Mouse (Mus musculus) heart, adult 18-20 months (tissue): ENCODE data around the gene Stac3. TPM values are rescaled to one million over a fixed set of nuclear protein-coding genes. Genes with fewer than 3 reads are reported as not detected.
A peak's percentile ranks its signal among the peaks of the same experiment; 100 is the strongest.

Experiments used
- DNase-seq, 2 experiments: peaks; one replicate each; pipeline ENCODE4 v3.0.0; 2021 to 2022; ENCODE audit warnings: mixed read lengths in 1 of 2
- long read RNA-seq, 2 experiments: library from polyadenylated mRNA; stranded (forward); transcript quantifications; one replicate each; pipeline ENCODE4 v2.0.0; 2021
- total RNA-seq, 2 experiments: library from RNA; stranded (reverse); gene quantifications; 2 replicates each; pipeline ENCODE4 v1.2.3; 2021

Stac3 gene
- total RNA-seq = under 1 TPM; 0.37 to 0.54 TPM
- long read RNA-seq, experiment 1 = 0 reads
- long read RNA-seq, experiment 2 = 0 reads

- no peak for DNase-seq
Observed at GRCm38 (mm10) chr10:127500894-127501893, at the start of gene Stac3. Gene Stac3 (plus strand): TSS chr10:127501686.

GRCm38 (mm10) chr10:127453701-127454100 lies 47.8 kb upstream of the Stac3 start:
- DNase-seq = no peak

- no peak for DNase-seq
Observed at GRCm38 (mm10) chr10:127462411-127463096, 38.9 kb upstream of the Stac3 start.

GRCm38 (mm10) chr10:127471281-127471988 lies 30.1 kb upstream of the Stac3 start:
- DNase-seq = no peak

- no peak for DNase-seq
Observed at GRCm38 (mm10) chr10:127472722-127473121, 28.8 kb upstream of the Stac3 start.

- DNase-seq = no peak
Observed at GRCm38 (mm10) chr10:127475175-127475574, 26.3 kb upstream of the Stac3 start.

GRCm38 (mm10) chr10:127476541-127476940 lies 24.9 kb upstream of the Stac3 start:
- no peak for DNase-seq

DNA sequence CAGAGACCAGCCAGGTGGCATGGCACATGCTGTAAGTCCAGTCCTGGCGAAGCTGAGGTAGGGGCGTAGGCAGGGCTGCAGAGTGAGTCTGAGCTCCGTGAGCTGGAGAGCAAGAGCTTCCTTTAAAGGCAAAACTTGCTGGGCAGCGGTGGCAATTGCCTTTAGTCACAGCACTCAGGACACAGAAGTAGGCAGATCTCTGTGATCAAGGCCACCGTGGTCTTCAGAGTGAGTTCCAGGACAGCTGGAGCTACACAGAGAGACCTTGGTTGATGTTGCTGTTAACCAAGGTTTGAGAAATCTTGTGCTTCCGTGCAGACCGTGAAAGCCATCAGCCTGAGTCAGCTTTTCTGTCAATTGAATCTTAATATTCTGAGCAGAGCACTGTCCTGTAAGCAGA lies 24.2 kb upstream of the Stac3 start:
- no peak for DNase-seq

DNA sequence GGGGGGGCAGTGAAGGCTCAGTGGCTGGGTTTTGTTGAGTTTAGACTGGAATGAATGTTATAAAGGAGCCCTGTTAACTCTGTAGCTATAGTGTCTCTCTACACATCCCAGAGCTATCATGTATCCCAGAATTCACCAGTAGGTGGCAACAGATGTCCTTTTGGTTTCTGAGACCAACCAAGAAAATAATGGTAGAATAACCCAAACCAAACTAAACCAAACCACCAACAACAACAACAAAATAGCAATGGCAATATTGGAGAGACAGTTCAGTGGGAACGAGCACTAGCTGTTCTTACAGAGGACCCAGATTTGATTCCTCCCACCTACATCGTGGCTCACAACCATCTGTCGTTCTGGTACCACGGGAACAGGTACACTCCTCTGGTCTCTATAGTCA lies 22.4 kb upstream of the Stac3 start:
- DNase-seq = peak; percentile 15 to 57

DNA sequence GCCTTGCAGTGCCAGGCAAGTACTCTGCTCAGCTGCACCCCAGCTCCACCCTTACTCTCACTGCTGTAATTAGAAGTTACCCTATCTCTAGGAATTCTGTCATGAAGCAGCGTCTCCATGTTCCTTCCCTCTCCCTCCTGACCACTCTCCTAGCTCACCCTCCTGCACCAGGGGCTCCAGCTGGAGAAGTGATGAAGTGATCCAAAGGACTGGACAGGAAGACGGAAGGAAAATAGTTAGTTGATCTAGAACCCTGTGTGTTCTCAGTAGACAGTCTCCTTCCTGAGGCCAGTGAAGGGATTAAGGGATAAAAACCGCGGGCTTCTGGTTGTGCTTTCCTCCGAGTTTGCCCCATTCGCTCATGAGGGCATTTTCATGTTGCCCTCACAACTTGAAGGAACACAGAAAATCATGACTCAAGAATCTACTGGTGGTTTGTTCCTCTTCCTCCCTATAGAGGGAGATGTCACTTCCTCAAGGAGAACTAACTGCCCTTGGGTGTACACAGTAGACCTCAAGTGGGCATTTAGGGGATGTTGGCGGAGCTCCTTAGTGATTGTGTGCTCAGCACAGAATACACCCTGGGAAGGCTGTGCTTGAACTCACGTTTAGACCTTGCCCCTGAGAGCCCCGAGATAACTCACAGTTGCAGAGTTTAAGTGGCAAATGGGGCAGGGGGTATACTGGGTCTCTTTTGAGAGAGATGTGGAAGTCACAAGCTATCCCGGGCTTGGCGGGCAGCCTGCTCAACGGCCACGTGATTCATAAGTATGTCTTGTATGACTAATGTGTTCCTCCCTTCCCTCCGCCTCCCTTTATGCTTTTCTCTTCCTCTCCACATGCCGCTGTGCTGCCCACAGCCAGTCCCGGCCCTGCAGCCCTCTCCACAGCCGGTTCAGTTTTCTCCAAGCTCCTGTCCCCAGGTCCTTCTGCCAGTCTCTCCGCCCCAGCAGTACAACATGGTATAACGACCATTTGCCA lies 20.4 kb upstream of the Stac3 start:
- DNase-seq = peak; percentile 51 to 74

DNA sequence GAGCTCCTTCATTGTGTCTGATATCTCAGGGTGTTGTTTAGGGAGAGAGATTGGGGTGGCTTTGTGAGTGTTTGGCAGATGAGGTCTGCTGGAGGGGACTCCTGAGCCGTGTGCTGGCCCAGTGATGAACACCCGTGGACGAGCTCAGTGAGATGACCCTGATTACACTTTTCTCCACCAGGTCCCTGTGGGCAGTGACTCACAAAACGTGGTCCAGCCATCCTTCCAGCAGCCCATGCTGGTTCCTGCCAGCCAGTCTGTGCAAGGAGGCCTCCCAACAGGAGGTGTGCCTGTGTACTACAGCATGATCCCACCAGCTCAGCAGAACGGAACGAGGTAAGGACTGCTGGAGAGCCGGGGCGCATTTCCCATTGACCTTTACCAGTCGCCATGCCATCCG lies 16.3 kb upstream of the Stac3 start:
- no peak for DNase-seq

DNA sequence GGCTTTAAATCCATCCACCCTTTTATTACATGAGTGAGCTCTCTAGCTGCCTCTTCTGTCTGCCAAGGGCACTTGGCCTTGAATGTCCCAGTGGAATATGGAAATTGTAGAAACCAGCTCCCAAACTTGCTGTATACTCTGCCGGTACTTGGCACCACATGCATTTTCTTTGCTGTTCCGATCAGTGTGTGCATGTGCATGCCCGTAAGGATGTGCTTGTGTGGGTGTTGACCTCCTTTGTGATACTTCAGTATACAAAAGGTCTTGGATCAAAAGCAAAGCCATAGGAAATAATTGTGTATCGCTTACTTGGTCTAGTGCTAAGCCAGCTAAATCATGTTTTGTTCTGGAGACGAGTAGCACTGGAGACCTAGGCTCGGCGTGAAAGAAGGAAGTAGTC lies 12.6 kb upstream of the Stac3 start:
- DNase-seq = no peak

GRCm38 (mm10) chr10:127490160-127491127 lies 11.0 kb upstream of the Stac3 start:
- DNase-seq = no peak

DNA sequence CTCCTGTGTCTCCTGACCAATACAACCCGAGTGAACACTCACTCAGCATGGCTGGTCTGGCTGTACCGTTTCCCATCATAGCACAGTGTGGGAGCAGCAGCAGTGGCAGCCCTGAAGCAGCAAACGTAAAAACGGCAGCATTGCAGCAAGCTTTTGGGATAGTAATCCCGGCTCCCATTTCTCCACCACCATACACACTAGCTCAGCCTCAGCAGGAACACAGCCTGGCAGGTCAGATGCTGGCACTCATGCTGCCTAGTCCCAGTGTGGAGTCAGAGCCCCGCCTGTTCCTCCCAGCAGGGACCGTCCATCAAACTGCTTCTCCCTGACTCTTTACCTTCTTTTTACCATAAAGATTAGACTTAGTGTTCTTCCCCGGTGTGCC lies 10.4 kb upstream of the Stac3 start:
- no peak for DNase-seq

- no peak for DNase-seq
Observed at GRCm38 (mm10) chr10:127492118-127492517, 9.4 kb upstream of the Stac3 start.

- no peak for DNase-seq
Observed at GRCm38 (mm10) chr10:127496156-127496555, 5.3 kb upstream of the Stac3 start.

GRCm38 (mm10) chr10:127499516-127499915 lies 2.0 kb upstream of the Stac3 start:
- no peak for DNase-seq

DNA sequence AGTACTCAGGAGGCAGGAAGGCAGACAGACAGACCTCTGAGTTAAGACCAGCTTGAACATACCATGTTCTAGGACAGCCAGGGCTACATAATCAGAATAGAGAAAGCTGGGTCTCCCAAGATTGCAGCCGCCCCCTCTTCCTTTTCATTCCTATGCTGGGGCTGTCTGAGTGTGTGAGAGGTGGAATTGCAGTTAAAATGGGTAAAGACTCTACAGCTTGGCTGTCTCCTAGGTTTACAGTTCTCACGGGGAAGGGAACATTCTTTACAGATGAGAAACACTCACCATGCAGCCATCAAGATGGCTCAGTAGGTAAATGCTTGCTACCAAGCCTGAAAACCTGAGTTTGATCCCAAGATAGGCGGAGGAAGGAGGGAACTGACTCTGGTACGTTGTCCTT lies 1.4 kb upstream of the Stac3 start:
- no peak for DNase-seq

GRCm38 (mm10) chr10:127508239-127508638 lies 6.8 kb downstream of the Stac3 start:
- DNase-seq = peak; percentile 47 to 69
